Mouse (Mus musculus): ENCODE measurements around the gene Rpl12.
"Not testable (repeated sequence)": the region's sequence is repeated elsewhere in the genome, so short reads cannot be mapped to it uniquely, and the experiment has no call there.

DNA sequence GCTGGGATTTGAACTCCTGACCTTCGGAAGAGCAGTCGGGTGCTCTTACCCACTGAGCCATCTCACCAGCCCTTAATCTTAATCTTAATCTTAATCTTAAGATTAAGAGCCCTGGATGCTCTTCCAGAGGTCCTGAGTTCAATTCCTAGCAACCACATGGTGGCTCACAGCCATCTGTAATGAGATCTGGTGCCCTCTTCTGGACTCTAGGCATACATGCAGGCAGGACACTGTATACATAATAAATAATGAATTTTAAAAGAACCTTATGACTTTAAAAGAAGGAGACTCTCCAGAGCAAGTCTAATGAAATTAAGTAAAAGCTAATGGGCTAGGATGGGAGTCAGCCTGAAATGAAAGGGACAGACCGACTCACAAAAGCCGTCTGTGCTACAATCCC is 47.7 kb downstream of the Rpl12 start:
- TF ChIP-seq CTCF (IDR thresholded peaks at IDR 0.05; ENCODE audit: borderline replicate concordance, extremely low read depth, insufficient read depth, insufficient read length); POLR2A (IDR thresholded peaks at IDR 0.05; ENCODE audit: borderline replicate concordance, extremely low read depth, insufficient read depth, insufficient read length, poor library complexity, severe bottlenecking): not testable (repeated sequence)
